Mouse (Mus musculus): ENCODE measurements at regions not wholly inside any gene's neighbourhood (a gene's known extent, or its start where the extent isn't known, plus 50 kb on each side); places are given as distances from the start of the nearest gene placed in this dataset.

- Histone ChIP-seq H3K4me1 (no peaks in the 10 kb centered on the region), H3K27me3 (no peaks in the 10 kb centered on the region), H3K4me3 (no peak overlapping the region), H3K9me3 (replicated peaks) (no peaks in the 10 kb centered on the region), H3K9ac (no peak overlapping the region), H3K4me2 (replicated peaks) (no peak overlapping the region), H3K27ac (no peak overlapping the region), H3K36me3 (no peaks in the 10 kb centered on the region)
- 95% methylated on average over 3 of the region's 3 CpGs for WGBS
- ATAC-seq (ENCODE audit: low FRiP score): no peak
Observed at GRCm38 (mm10) chr10:109249781-109250180, 239.0 kb upstream of the Syt1 start.

GRCm38 (mm10) chr10:109246328-109246727, 235.5 kb upstream of the Syt1 start:
- ATAC-seq (ENCODE audit: low FRiP score): peak; percentile 50
- Histone ChIP-seq H3K27ac (no peak overlapping the region), H3K36me3 (no peaks in the 10 kb centered on the region), H3K4me3 (no peak overlapping the region), H3K4me2 (replicated peaks) (no peak overlapping the region), H3K9ac (no peak overlapping the region), H3K27me3 (no peaks in the 10 kb centered on the region), H3K4me1 (no peaks in the 10 kb centered on the region), H3K9me3 (replicated peaks) (no peaks in the 10 kb centered on the region)
- WGBS: 50% methylated on average over 4 of the region's 4 CpGs

GRCm38 (mm10) chr10:109237026-109237425, 226.2 kb upstream of the Syt1 start:
- no peak for ATAC-seq (ENCODE audit: low FRiP score)
- H3K9ac ChIP-seq: no peak overlapping the region
- 70% methylated on average over 7 of the region's 7 CpGs for WGBS

GRCm38 (mm10) chr10:109226989-109227388, 216.2 kb upstream of the Syt1 start:
- H3K4me1 ChIP-seq: no peaks in the 10 kb centered on the region
- H3K36me3 ChIP-seq: no peaks in the 10 kb centered on the region
- no peaks in the 10 kb centered on the region for H3K27me3 ChIP-seq
- H3K4me3 ChIP-seq: no peak overlapping the region
- H3K9ac ChIP-seq: no peak overlapping the region
- no peak for ATAC-seq (ENCODE audit: low FRiP score)
- 85% methylated on average over 3 of the region's 3 CpGs for WGBS
- H3K27ac ChIP-seq: no peak overlapping the region
- H3K4me2 ChIP-seq (replicated peaks): no peak overlapping the region
- H3K9me3 ChIP-seq (replicated peaks): no peaks in the 10 kb centered on the region

More at GRCm38 (mm10) chr10:109237026-109237425, 226.2 kb upstream of the Syt1 start:
- Histone ChIP-seq H3K4me1 (no peaks in the 10 kb centered on the region), H3K9me3 (replicated peaks) (no peaks in the 10 kb centered on the region), H3K4me2 (replicated peaks) (no peak overlapping the region), H3K27ac (no peak overlapping the region), H3K27me3 (no peaks in the 10 kb centered on the region), H3K36me3 (no peaks in the 10 kb centered on the region), H3K4me3 (no peak overlapping the region)

- no peak overlapping the region for H3K4me2 ChIP-seq (replicated peaks)
- H3K27me3 ChIP-seq: no peaks in the 10 kb centered on the region
- H3K4me1 ChIP-seq: no peaks in the 10 kb centered on the region
- H3K9ac ChIP-seq: no peak overlapping the region
- WGBS: 78% methylated on average over 8 of the region's 8 CpGs
- H3K9me3 ChIP-seq (replicated peaks): no peaks in the 10 kb centered on the region
- no peaks in the 10 kb centered on the region for H3K36me3 ChIP-seq
- H3K4me3 ChIP-seq: no peak overlapping the region
- H3K27ac ChIP-seq: no peak overlapping the region
- ATAC-seq (ENCODE audit: low FRiP score): no peak
Observed at GRCm38 (mm10) chr10:109188761-109189503, 178.2 kb upstream of the Syt1 start.

- Histone ChIP-seq H3K4me3 (no peak overlapping the region), H3K9me3 (replicated peaks) (no peaks in the 10 kb centered on the region), H3K4me1 (no peaks in the 10 kb centered on the region), H3K9ac (no peak overlapping the region), H3K27me3 (no peaks in the 10 kb centered on the region), H3K4me2 (replicated peaks) (no peak overlapping the region), H3K36me3 (no peaks in the 10 kb centered on the region), H3K27ac (no peak overlapping the region)
- no peak for ATAC-seq (ENCODE audit: low FRiP score)
- WGBS: 71% methylated on average over 4 of the region's 4 CpGs
Observed at GRCm38 (mm10) chr10:109188252-109188651, 177.5 kb upstream of the Syt1 start.

- Histone ChIP-seq H3K4me3 (no peak overlapping the region), H3K9me3 (replicated peaks) (no peaks in the 10 kb centered on the region), H3K36me3 (no peaks in the 10 kb centered on the region), H3K27me3 (no peaks in the 10 kb centered on the region), H3K9ac (no peak overlapping the region), H3K4me2 (replicated peaks) (no peak overlapping the region), H3K27ac (no peak overlapping the region), H3K4me1 (no peaks in the 10 kb centered on the region)
- no peak for ATAC-seq (ENCODE audit: low FRiP score)
- WGBS: 67% methylated on average over 2 of the region's 2 CpGs
Observed at GRCm38 (mm10) chr10:109185243-109185642, 174.5 kb upstream of the Syt1 start.

GRCm38 (mm10) chr10:109180527-109180926, 169.7 kb upstream of the Syt1 start:
- Histone ChIP-seq H3K4me2 (replicated peaks) (no peak overlapping the region), H3K9me3 (replicated peaks) (no peaks in the 10 kb centered on the region), H3K27ac (no peak overlapping the region), H3K27me3 (no peaks in the 10 kb centered on the region), H3K4me1 (no peaks in the 10 kb centered on the region), H3K4me3 (no peak overlapping the region), H3K36me3 (no peaks in the 10 kb centered on the region), H3K9ac (no peak overlapping the region)
- WGBS: 89% methylated on average over 4 of the region's 4 CpGs
- ATAC-seq (ENCODE audit: low FRiP score): no peak

- 94% methylated on average over 1 of the region's 1 CpGs for WGBS
- Histone ChIP-seq H3K27me3 (no peaks in the 10 kb centered on the region), H3K9me3 (replicated peaks) (no peaks in the 10 kb centered on the region), H3K27ac (no peak overlapping the region), H3K4me2 (replicated peaks) (no peak overlapping the region), H3K36me3 (no peaks in the 10 kb centered on the region), H3K4me1 (no peaks in the 10 kb centered on the region), H3K4me3 (no peak overlapping the region), H3K9ac (no peak overlapping the region)
- no peak for ATAC-seq (ENCODE audit: low FRiP score)
Observed at GRCm38 (mm10) chr10:109160730-109161129, 149.9 kb upstream of the Syt1 start.

- H3K27ac ChIP-seq: no peak overlapping the region
- no peaks in the 10 kb centered on the region for H3K4me1 ChIP-seq
- H3K4me2 ChIP-seq (replicated peaks): no peak overlapping the region
- ATAC-seq (ENCODE audit: low FRiP score): no peak
- no peaks in the 10 kb centered on the region for H3K27me3 ChIP-seq
- H3K4me3 ChIP-seq: no peak overlapping the region
- no peak overlapping the region for H3K9ac ChIP-seq
- H3K36me3 ChIP-seq: no peaks in the 10 kb centered on the region
- WGBS: 90% methylated on average over 5 of the region's 5 CpGs
- H3K9me3 ChIP-seq (replicated peaks): no peaks in the 10 kb centered on the region
Observed at GRCm38 (mm10) chr10:109155768-109156167, 145.0 kb upstream of the Syt1 start.

- H3K27ac ChIP-seq: no peak overlapping the region
- ATAC-seq (ENCODE audit: low FRiP score): no peak
- no peaks in the 10 kb centered on the region for H3K4me1 ChIP-seq
- H3K9ac ChIP-seq: no peak overlapping the region
- no peaks in the 10 kb centered on the region for H3K36me3 ChIP-seq
- no peak overlapping the region for H3K4me2 ChIP-seq (replicated peaks)
- no peak overlapping the region for H3K4me3 ChIP-seq
- WGBS: 72% methylated on average over 7 of the region's 7 CpGs
- no peaks in the 10 kb centered on the region for H3K27me3 ChIP-seq
- no peaks in the 10 kb centered on the region for H3K9me3 ChIP-seq (replicated peaks)
Observed at GRCm38 (mm10) chr10:109140421-109140938, 129.7 kb upstream of the Syt1 start.

GRCm38 (mm10) chr10:109136763-109137732, 126.3 kb upstream of the Syt1 start:
- WGBS: 82% methylated on average over 3 of the region's 3 CpGs
- Histone ChIP-seq H3K27me3 (no peaks in the 10 kb centered on the region), H3K4me1 (no peaks in the 10 kb centered on the region), H3K4me3 (no peak overlapping the region), H3K27ac (no peak overlapping the region), H3K36me3 (no peaks in the 10 kb centered on the region), H3K9me3 (replicated peaks) (no peaks in the 10 kb centered on the region), H3K9ac (no peak overlapping the region), H3K4me2 (replicated peaks) (no peak overlapping the region)
- ATAC-seq (ENCODE audit: low FRiP score): no peak
